Mouse (Mus musculus): ENCODE measurements around the gene Vps35.
A peak's percentile ranks its signal among the peaks of the same experiment; 100 is the strongest.

Vps35 gene

GRCm38 (mm10) chr8:85299434-85300077 lies at the start of gene Vps35, which contains the start of gene Orc6:
Gene Vps35 (minus strand): TSS chr8:85299802.
Gene Orc6 (plus strand): TSS chr8:85299632.
- DNase-seq (ENCODE audit: extremely low spot score, low read depth, low spot score), result peak; percentile 90

- DNase-seq (ENCODE audit: extremely low spot score, low read depth, low spot score), result no peak
Measured at GRCm38 (mm10) chr8:85339871-85340573, 40.4 kb upstream of the Vps35 start.

DNA sequence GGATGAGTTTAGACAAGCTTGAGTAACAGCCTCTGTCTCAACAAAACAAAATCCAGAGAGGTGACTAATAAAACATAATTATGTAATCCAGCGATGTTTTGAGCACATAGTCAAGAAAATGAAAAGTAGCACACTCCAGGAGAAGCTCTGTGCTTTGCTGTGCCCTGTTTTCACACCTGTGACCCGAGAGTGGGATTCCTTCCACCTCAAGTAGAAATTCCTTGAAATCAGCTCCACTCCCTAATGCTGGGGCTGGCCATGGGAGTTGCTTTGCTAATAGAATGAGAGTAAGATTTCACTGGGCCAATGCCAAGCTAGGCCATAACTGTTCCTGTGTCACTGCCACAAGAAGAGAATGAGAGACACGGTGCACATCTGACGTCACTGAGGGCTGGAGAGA lies 38.1 kb upstream of the Vps35 start:
- DNase-seq (ENCODE audit: extremely low spot score, low read depth, low spot score), result no peak

- no peak for DNase-seq (ENCODE audit: extremely low spot score, low read depth, low spot score)
Measured at GRCm38 (mm10) chr8:85336211-85336933, 36.8 kb upstream of the Vps35 start.

DNA sequence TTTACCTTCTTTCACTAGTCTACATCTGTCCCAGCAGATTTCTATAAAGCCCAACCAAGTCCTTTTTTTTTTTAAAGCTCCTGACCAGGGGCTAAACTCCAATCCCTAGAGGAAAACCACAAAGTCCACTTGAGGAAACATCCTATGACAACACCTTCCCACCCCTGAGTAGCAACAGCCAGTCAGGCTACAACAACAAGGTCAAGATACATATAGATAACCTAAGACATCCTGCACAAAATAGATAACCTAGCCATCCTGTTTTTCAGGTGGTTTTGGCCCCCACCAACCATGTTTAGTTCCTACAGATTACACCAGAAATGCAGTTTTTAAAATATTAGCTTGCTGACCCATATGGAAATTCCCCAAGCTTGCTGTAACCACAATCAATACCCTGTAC lies 35.5 kb upstream of the Vps35 start:
- no peak for DNase-seq (ENCODE audit: extremely low spot score, low read depth, low spot score)

DNA sequence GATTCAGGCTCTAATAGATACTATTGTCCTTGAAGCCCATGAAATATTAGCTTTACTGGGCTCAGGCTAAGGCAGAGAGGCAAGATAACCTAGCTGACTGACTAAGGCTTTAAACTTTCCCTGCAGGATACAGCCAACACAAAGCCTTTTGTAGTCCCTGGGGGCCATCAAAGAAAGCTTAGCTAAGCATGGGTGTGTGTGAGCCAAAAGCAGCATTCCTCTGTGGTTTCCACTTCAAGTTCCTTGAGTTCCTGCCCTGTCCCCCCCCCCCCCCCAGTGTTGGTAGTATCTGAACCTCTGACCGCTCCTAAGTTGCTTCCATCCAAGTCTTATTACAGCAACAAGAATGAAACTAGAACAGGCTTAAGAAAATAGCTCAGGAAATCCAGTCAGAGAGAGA lies 29.9 kb upstream of the Vps35 start:
- DNase-seq (ENCODE audit: extremely low spot score, low read depth, low spot score), result no peak

DNA sequence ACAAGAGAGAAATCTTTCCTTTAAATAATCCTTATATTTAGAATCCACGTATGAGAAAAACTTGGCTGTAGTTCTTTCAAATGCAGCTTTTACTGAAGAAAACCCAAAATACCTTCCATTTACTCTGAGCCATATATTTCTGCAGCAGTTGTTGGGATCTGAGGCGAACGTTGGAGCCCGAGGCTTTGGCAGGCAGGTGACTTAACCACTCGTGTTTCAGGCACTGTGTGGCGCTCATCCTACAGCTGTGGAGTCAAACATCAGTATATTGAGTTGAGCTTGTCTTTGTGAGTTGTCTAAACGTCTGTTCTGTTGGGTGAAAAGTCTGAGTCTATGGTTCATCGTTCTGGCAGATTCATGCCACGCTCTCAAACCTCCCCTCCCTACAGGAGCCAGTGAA lies 27.4 kb upstream of the Vps35 start:
- DNase-seq (ENCODE audit: extremely low spot score, low read depth, low spot score), result no peak

DNA sequence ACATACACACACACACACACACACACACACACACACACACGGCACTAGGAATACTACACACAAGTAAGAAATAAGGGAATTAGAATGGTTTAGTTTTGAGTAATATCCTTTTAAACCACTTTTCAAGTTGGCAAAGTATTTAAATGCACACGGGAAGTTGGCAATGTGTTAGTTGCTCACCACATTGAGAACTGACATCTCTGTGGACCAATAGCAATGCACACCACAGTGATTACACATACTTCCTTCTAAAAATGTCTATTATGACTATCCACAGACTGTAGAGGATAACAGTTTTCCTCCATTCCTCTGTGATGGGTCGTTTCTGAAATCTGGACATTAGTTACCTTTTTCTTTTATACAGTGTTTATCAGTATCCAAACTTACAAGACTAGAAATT lies 23.5 kb upstream of the Vps35 start:
- no peak for DNase-seq (ENCODE audit: extremely low spot score, low read depth, low spot score)

DNA sequence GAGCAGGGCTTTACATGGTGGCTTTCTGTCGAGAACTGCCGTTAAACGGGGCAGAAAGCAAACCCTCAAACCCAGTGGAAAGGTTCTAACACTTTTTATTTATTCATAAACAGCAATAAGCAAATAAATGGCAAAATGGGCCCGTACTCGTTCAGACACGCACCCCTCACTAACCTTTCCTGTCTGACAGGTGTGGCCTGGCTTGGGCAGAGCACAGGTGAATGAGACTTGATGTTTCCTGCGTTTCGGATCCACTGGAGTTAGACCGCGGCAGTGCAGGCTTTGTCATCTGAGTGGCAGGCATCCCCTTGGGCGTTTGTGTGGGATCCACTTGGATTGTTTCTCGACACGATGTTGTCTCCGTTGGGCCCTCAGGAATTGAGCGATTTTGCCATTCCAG lies 22.4 kb upstream of the Vps35 start:
- no peak for DNase-seq (ENCODE audit: extremely low spot score, low read depth, low spot score)

- DNase-seq (ENCODE audit: extremely low spot score, low read depth, low spot score), result no peak
Measured at GRCm38 (mm10) chr8:85318534-85318933, 18.9 kb upstream of the Vps35 start.

GRCm38 (mm10) chr8:85313036-85313435 lies 13.4 kb upstream of the Vps35 start:
- no peak for DNase-seq (ENCODE audit: extremely low spot score, low read depth, low spot score)

DNA sequence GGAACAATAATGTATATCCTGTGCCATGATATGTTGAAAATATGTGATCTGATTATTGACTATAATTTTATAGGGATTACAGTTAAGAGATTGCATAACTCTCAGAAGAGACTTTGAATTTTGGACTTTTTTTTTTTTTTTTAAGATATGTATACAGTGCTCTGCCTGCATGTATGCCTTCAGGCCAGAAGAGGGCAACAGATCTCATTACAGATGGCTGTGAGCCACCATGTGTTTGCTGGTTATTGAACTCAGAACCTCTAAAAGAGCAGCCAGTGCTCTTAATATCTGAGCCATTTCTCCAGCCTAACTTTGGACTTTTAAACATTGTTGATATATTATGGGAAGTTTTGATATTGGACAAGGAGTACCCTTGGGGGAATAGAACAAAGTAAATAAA lies 12.1 kb upstream of the Vps35 start:
- DNase-seq (ENCODE audit: extremely low spot score, low read depth, low spot score), result no peak

DNA sequence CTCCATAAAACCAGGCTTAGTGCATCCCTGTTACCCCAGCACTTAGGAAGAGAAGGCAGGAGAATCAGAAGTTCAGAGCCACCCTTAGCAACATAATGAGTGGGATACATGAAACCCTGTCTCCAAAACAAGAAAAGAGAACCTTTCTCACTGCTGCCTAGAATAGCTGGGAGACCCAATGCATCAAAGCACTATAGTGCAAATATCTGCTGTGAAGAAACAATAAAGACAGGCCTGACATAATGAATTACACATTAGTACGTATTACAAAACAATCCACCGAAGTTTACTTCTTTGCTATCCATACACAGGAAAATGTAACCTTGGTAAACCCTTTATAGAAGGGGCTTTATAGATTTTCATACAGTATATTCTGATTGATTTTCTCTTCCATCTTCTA lies 9.0 kb upstream of the Vps35 start:
- no peak for DNase-seq (ENCODE audit: extremely low spot score, low read depth, low spot score)

GRCm38 (mm10) chr8:85303531-85303930 lies 3.9 kb upstream of the Vps35 start:
- DNase-seq (ENCODE audit: extremely low spot score, low read depth, low spot score), result no peak

- DNase-seq (ENCODE audit: extremely low spot score, low read depth, low spot score), result no peak
Measured at GRCm38 (mm10) chr8:85302931-85303330, 3.3 kb upstream of the Vps35 start.

DNA sequence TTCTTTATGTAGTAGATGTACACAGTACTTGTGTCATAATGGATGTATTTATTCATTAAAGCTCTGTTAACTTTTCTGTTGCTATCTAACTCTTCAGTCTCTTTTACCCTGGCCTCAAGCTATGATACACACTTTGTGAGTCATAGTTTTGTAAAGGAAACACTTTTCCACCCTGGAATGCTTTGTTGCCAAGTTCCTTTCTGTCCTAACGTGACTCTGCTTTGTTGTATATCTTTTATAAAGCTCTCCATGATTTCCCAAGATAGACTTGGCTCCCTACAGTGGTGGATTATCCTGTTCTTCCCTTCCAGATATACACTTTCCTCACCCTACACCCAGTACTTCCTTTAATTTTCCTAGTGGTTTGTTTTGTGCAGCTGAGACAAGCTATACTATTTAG lies 2.3 kb upstream of the Vps35 start:
- DNase-seq (ENCODE audit: extremely low spot score, low read depth, low spot score), result no peak

DNA sequence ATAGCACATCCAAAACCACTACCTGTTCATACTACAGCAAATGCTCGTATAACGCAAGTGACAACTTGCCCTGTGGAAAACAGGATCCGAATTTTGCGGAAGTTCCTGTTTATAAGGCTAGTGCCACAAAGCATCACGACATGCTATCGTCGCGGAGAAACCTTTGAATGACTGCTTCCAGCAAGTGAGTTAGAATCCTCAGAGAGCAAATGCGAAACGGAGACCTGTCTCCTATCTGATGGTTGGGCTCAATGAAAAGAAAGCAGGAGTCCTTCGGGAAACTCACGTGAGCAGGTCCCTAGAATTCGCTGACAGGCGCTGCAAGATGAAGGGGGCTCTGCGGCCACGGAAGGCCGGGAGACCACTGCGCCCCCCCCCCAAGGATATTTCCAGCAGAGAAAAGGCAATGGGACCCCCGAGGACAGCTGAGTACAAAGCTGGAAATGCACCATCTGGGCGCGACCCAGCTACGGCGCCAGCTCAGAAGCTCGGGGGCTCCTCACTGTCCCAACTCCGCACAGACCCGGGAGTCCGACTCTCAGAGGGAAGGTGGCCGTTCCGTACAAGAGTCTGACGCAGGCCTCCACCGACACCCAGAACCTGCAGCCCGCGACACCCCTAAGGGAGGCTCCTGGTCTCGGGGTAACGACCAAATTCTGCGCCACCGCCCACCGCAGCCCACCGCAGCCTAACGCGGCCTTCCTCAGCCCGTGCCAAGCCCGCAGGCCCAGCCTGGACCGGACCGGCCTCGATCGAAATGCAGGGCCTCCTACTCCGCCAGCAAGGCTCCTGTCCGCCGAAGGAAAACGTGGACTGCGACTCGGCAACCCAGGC lies 785 bp downstream of the Vps35 start:
- DNase-seq (ENCODE audit: extremely low spot score, low read depth, low spot score), result no peak

- DNase-seq (ENCODE audit: extremely low spot score, low read depth, low spot score), result no peak
Measured at GRCm38 (mm10) chr8:85286846-85287245, 12.8 kb downstream of the Vps35 start.

DNA sequence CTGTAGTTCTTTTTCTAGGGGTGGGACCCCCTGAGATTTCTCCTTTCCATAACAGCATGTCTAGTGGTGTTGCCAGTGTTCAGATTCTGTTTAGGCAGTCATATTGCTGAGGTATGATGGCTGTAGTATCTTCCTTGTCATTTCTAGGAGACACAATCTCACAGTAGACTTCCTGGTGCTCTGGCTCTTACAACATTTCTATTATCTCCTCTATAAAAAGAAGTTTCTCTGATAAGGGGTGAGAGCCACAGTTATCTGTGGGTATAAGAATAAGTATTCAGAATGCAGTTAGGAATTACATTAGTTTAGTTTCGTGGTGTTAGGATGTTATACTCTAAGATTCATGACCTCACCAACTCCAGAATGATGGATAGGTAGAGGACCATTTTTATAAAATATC lies 72.3 kb downstream of the Vps35 start:
- no peak for DNase-seq (ENCODE audit: extremely low spot score, low read depth, low spot score)

GRCm38 (mm10) chr8:85225688-85226087 lies 73.9 kb downstream of the Vps35 start, which contains the start of gene Olfr371:
Gene Olfr371 (plus strand): TSS chr8:85225988.
- DNase-seq (ENCODE audit: extremely low spot score, low read depth, low spot score), result no peak

- no peak for DNase-seq (ENCODE audit: extremely low spot score, low read depth, low spot score)
Measured at GRCm38 (mm10) chr8:85220992-85221391, 78.6 kb downstream of the Vps35 start.
